Mouse (Mus musculus): ENCODE measurements around the gene Tmem63a. TPM values are rescaled to one million over a fixed set of nuclear protein-coding genes. Genes with fewer than 3 reads are reported as not detected.

Gene Tmem63a
- polyA plus RNA-seq, 1 experiment: 38.5 TPM

GRCm38 (mm10) chr1:180940776-180941460 is 1.2 kb upstream of the Tmem63a start:
- TF ChIP-seq MAX (IDR thresholded peaks at IDR 0.05) (no peak), MYOG (IDR thresholded peaks at IDR 0.05; ENCODE audit: control insufficient read depth, extremely low read depth, insufficient read length) (no peak), USF1 (IDR thresholded peaks at IDR 0.05; ENCODE audit: low read depth) (no peak), MYOD1 (IDR thresholded peaks at IDR 0.05; ENCODE audit: control insufficient read depth, insufficient read length, low read depth) (no peak), CEBPB (IDR thresholded peaks at IDR 0.05; ENCODE audit: low read depth) (no peak), CTCF (IDR thresholded peaks at IDR 0.05; ENCODE audit: control insufficient read depth, insufficient read depth, insufficient read length) (no peak), FOSL1 (IDR thresholded peaks at IDR 0.05; ENCODE audit: insufficient read depth, low read length, poor library complexity, severe bottlenecking) (no peak)
- H3K79me2 ChIP-seq (ENCODE audit: control insufficient read depth, insufficient read depth): peaks cover 46% of the 10 kb centered on the region
- H3ac ChIP-seq (ENCODE audit: control insufficient read depth, insufficient read length, low read depth): peak overlapping the region; percentile 13
- peak overlapping the region; percentile 60 for H3K4me3 ChIP-seq (ENCODE audit: insufficient read depth, poor library complexity, severe bottlenecking)
- H3K36me3 ChIP-seq (ENCODE audit: control insufficient read depth, insufficient read depth): no peaks in the 10 kb centered on the region
- H3K27me3 ChIP-seq (ENCODE audit: control insufficient read depth, insufficient read depth, insufficient read length): no peaks in the 10 kb centered on the region
- H3K79me3 ChIP-seq (ENCODE audit: low read depth): peaks cover 5% of the 10 kb centered on the region

- Histone ChIP-seq H3K79me2 (ENCODE audit: control insufficient read depth, insufficient read depth) (peaks cover 54% of the 10 kb centered on the region), H3K36me3 (ENCODE audit: control insufficient read depth, insufficient read depth) (peaks cover 1% of the 10 kb centered on the region), H3ac (ENCODE audit: control insufficient read depth, insufficient read length, low read depth) (peak overlapping the region; percentile 81), H3K79me3 (ENCODE audit: low read depth) (peaks cover 10% of the 10 kb centered on the region), H3K4me3 (ENCODE audit: insufficient read depth, poor library complexity, severe bottlenecking) (peak overlapping the region; percentile 60), H3K27me3 (ENCODE audit: control insufficient read depth, insufficient read depth, insufficient read length) (no peaks in the 10 kb centered on the region)
- TF ChIP-seq MYOG (IDR thresholded peaks at IDR 0.05; ENCODE audit: control insufficient read depth, extremely low read depth, insufficient read length) (no peak), MAX (IDR thresholded peaks at IDR 0.05) (no peak), MYOD1 (IDR thresholded peaks at IDR 0.05; ENCODE audit: control insufficient read depth, insufficient read length, low read depth) (no peak), USF1 (IDR thresholded peaks at IDR 0.05; ENCODE audit: low read depth) (no peak), CEBPB (IDR thresholded peaks at IDR 0.05; ENCODE audit: low read depth) (no peak), FOSL1 (IDR thresholded peaks at IDR 0.05; ENCODE audit: insufficient read depth, low read length, poor library complexity, severe bottlenecking) (no peak), CTCF (IDR thresholded peaks at IDR 0.05; ENCODE audit: control insufficient read depth, insufficient read depth, insufficient read length) (no peak)
Observed at GRCm38 (mm10) chr1:180941726-180942125, 418 bp upstream of the Tmem63a start.

- Histone ChIP-seq H3K79me2 (ENCODE audit: control insufficient read depth, insufficient read depth) (peaks cover 58% of the 10 kb centered on the region), H3K4me3 (ENCODE audit: insufficient read depth, poor library complexity, severe bottlenecking) (peak overlapping the region; percentile 60), H3K27me3 (ENCODE audit: control insufficient read depth, insufficient read depth, insufficient read length) (no peaks in the 10 kb centered on the region), H3ac (ENCODE audit: control insufficient read depth, insufficient read length, low read depth) (peak overlapping the region; percentile 81), H3K36me3 (ENCODE audit: control insufficient read depth, insufficient read depth) (peaks cover 15% of the 10 kb centered on the region), H3K79me3 (ENCODE audit: low read depth) (peaks cover 10% of the 10 kb centered on the region)
- TF ChIP-seq MYOD1 (IDR thresholded peaks at IDR 0.05; ENCODE audit: control insufficient read depth, insufficient read length, low read depth) (no peak), FOSL1 (IDR thresholded peaks at IDR 0.05; ENCODE audit: insufficient read depth, low read length, poor library complexity, severe bottlenecking) (no peak), MAX (IDR thresholded peaks at IDR 0.05) (no peak), CEBPB (IDR thresholded peaks at IDR 0.05; ENCODE audit: low read depth) (no peak), MYOG (IDR thresholded peaks at IDR 0.05; ENCODE audit: control insufficient read depth, extremely low read depth, insufficient read length) (no peak), USF1 (IDR thresholded peaks at IDR 0.05; ENCODE audit: low read depth) (no peak), CTCF (IDR thresholded peaks at IDR 0.05; ENCODE audit: control insufficient read depth, insufficient read depth, insufficient read length) (no peak)
Observed at GRCm38 (mm10) chr1:180943032-180943644, 994 bp downstream of the Tmem63a start.

GRCm38 (mm10) chr1:180943896-180944295 is 1.8 kb downstream of the Tmem63a start:
- Histone ChIP-seq H3K4me3 (ENCODE audit: insufficient read depth, poor library complexity, severe bottlenecking) (no peak overlapping the region), H3K36me3 (ENCODE audit: control insufficient read depth, insufficient read depth) (peaks cover 18% of the 10 kb centered on the region), H3ac (ENCODE audit: control insufficient read depth, insufficient read length, low read depth) (no peak overlapping the region), H3K79me2 (ENCODE audit: control insufficient read depth, insufficient read depth) (peaks cover 58% of the 10 kb centered on the region), H3K27me3 (ENCODE audit: control insufficient read depth, insufficient read depth, insufficient read length) (no peaks in the 10 kb centered on the region), H3K79me3 (ENCODE audit: low read depth) (peaks cover 10% of the 10 kb centered on the region)
- TF ChIP-seq MAX (IDR thresholded peaks at IDR 0.05) (no peak), MYOD1 (IDR thresholded peaks at IDR 0.05; ENCODE audit: control insufficient read depth, insufficient read length, low read depth) (no peak), CTCF (IDR thresholded peaks at IDR 0.05; ENCODE audit: control insufficient read depth, insufficient read depth, insufficient read length) (no peak), USF1 (IDR thresholded peaks at IDR 0.05; ENCODE audit: low read depth) (no peak), CEBPB (IDR thresholded peaks at IDR 0.05; ENCODE audit: low read depth) (no peak), FOSL1 (IDR thresholded peaks at IDR 0.05; ENCODE audit: insufficient read depth, low read length, poor library complexity, severe bottlenecking) (no peak), MYOG (IDR thresholded peaks at IDR 0.05; ENCODE audit: control insufficient read depth, extremely low read depth, insufficient read length) (no peak)

- no peaks in the 10 kb centered on the region for H3K27me3 ChIP-seq (ENCODE audit: control insufficient read depth, insufficient read depth, insufficient read length)
- no peak overlapping the region for H3K4me3 ChIP-seq (ENCODE audit: insufficient read depth, poor library complexity, severe bottlenecking)
- H3K79me2 ChIP-seq (ENCODE audit: control insufficient read depth, insufficient read depth): peaks cover 58% of the 10 kb centered on the region
- peak overlapping the region; percentile 7 for H3ac ChIP-seq (ENCODE audit: control insufficient read depth, insufficient read length, low read depth)
- no peak for TF ChIP-seq MYOG (IDR thresholded peaks at IDR 0.05; ENCODE audit: control insufficient read depth, extremely low read depth, insufficient read length)
- TF ChIP-seq CEBPB (IDR thresholded peaks at IDR 0.05; ENCODE audit: low read depth): peak; percentile 82
- no peak for TF ChIP-seq MYOD1 (IDR thresholded peaks at IDR 0.05; ENCODE audit: control insufficient read depth, insufficient read length, low read depth)
- no peak for TF ChIP-seq MAX (IDR thresholded peaks at IDR 0.05)
- peaks cover 10% of the 10 kb centered on the region for H3K79me3 ChIP-seq (ENCODE audit: low read depth)
- peaks cover 23% of the 10 kb centered on the region for H3K36me3 ChIP-seq (ENCODE audit: control insufficient read depth, insufficient read depth)
Observed at GRCm38 (mm10) chr1:180944553-180944952, 2.4 kb downstream of the Tmem63a start.

Data from C2C12 (cell line).